Mouse (Mus musculus) spleen, adult 2 months (tissue): ENCODE results near the gene Agr2.

Source experiments
- CTCF ChIP-seq: fragments of 200-500 bp; IDR thresholded peaks from 2 replicates; pipeline ENCODE4 v1.5.1; 2011; ENCODE audit warnings: mild to moderate bottlenecking, inconsistent platforms; ENCODE audit not compliant: insufficient read depth, insufficient read length, insufficient replicate concordance; ENCODE audit errors: extremely low read depth
- POLR2A ChIP-seq: fragments of 200-500 bp; IDR thresholded peaks from 2 replicates; pipeline ENCODE4 v1.6.1; 2011; ENCODE audit warnings: low read depth, low read length, inconsistent platforms

DNA sequence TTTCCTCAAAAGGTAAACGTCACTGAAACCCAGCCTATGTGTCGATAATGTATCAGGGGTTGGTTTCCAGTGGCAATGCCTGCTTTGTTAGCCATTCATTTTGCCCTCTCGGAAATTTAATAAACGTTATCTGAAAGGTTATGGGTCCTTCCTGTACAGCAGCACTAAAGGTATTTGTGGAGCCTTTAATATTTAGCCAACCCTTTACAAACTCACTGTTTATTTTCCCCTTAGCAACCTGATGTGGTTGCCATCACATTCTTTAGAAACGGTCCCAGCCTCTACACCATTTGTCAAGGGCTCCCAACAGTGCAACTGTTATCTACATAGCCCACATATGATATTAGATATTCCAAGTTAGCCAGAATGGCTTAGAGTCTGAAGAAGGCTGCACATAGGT is 13.1 kb upstream of the Agr2 start:
- no peak for TF ChIP-seq CTCF
- no peak for TF ChIP-seq POLR2A
